Mouse (Mus musculus) heart, embryonic 13.5 days (tissue): Measurements from ENCODE around the gene Dedd2. TPM values are rescaled to one million over a fixed set of nuclear protein-coding genes. Genes with fewer than 3 reads are reported as not detected.
A peak's percentile ranks its signal among the peaks of the same experiment; 100 is the strongest.

Experiments used
- ATAC-seq: fragments of 200-750 bp; cut with Nextera tagmentation; 2 replicates; pipeline ENCODE4 v1.8.0; 2017; ENCODE audit warnings: moderate TSS enrichment; ENCODE audit not compliant: insufficient number of reproducible peaks, low FRiP score, low TSS enrichment; ENCODE audit errors: extremely low read depth
- H3K27ac ChIP-seq: fragments of 300-500 bp; sonication (generic); replicated peaks from 2 replicates; pipeline ENCODE4 v1.5.1; 2015; ENCODE audit warnings: moderate library complexity, mild to moderate bottlenecking, inconsistent platforms
- H3K27me3 ChIP-seq: fragments of 300-500 bp; sonication (generic); replicated peaks from 2 replicates; pipeline ENCODE4 v1.6.1; 2015; ENCODE audit warnings: mild to moderate bottlenecking, inconsistent platforms
- H3K36me3 ChIP-seq: fragments of 300-500 bp; sonication (generic); 2 replicates; pipeline ENCODE4 v1.6.1; 2015; ENCODE audit warnings: mild to moderate bottlenecking, inconsistent platforms
- H3K4me1 ChIP-seq: fragments of 300-500 bp; sonication (generic); 2 replicates; pipeline ENCODE4 v1.6.1; 2015; ENCODE audit warnings: inconsistent platforms
- H3K4me2 ChIP-seq: fragments of 300-500 bp; sonication (generic); 2 replicates; pipeline ENCODE4 v1.6.1; 2015; ENCODE audit warnings: inconsistent platforms, mild to moderate bottlenecking, moderate library complexity
- H3K4me3 ChIP-seq: fragments of 300-500 bp; sonication (generic); 2 replicates; pipeline ENCODE4 v1.5.1; 2015; ENCODE audit warnings: moderate library complexity, mild to moderate bottlenecking, inconsistent platforms
- H3K9ac ChIP-seq: fragments of 300-500 bp; sonication (generic); 2 replicates; pipeline ENCODE4 v1.6.1; 2015; ENCODE audit warnings: inconsistent platforms, mild to moderate bottlenecking, moderate library complexity
- H3K9me3 ChIP-seq: fragments of 300-500 bp; sonication (generic); 2 replicates; pipeline ENCODE4 v1.6.1; 2016; ENCODE audit warnings: inconsistent platforms
- WGBS: fragments of 180-500 bp; shearing (Covaris S2); methylation state at CpG from one replicate; pipeline ENCODE4 v1.1.7; 2015; ENCODE audit warnings: mixed read lengths; 5-methylcytosine and 5-hydroxymethylcytosine counted together
- polyA plus RNA-seq: library from polyadenylated mRNA; unstranded; fragments of >200 nt; fragmentation: Nextera tagmentation; extraction: Ambion mirVana; gene quantifications from 2 replicates; pipeline ENCODE4 v1.2.1, GENCODE M21; 2015

Gene Dedd2
- polyA plus RNA-seq, 1 experiment from 2014 or later, result 5.3 TPM

GRCm38 (mm10) chr7:25230690-25231285 is 10.4 kb upstream of the Dedd2 start:
- Histone ChIP-seq H3K4me2 (no peak overlapping the region), H3K36me3 (peaks cover 97% of the 10 kb centered on the region), H3K4me1 (peaks cover 11% of the 10 kb centered on the region), H3K27ac (no peak overlapping the region), H3K9ac (no peak overlapping the region), H3K4me3 (no peak overlapping the region), H3K27me3 (no peaks in the 10 kb centered on the region), H3K9me3 (no peaks in the 10 kb centered on the region)
- ATAC-seq, result no peak
- 81% methylated on average over 9 of the region's 9 CpGs for WGBS

GRCm38 (mm10) chr7:25227523-25228300 is 7.3 kb upstream of the Dedd2 start:
- Histone ChIP-seq H3K4me1 (peaks cover under 1% of the 10 kb centered on the region), H3K27ac (no peak overlapping the region), H3K4me2 (no peak overlapping the region), H3K36me3 (peaks cover 96% of the 10 kb centered on the region), H3K27me3 (no peaks in the 10 kb centered on the region), H3K9ac (no peak overlapping the region), H3K9me3 (no peaks in the 10 kb centered on the region), H3K4me3 (no peak overlapping the region)
- no peak for ATAC-seq
- WGBS, result 100% methylated on average over 1 of the region's 1 CpGs

GRCm38 (mm10) chr7:25222275-25222967 is 2.0 kb upstream of the Dedd2 start:
- H3K9me3 ChIP-seq, result no peaks in the 10 kb centered on the region
- H3K27me3 ChIP-seq, result no peaks in the 10 kb centered on the region
- no peak for ATAC-seq
- H3K9ac ChIP-seq, result peak overlapping the region; percentile 85
- 0 out of 2 replicates have a peak overlapping the region, but pooled peaks have one; percentile 88 for H3K27ac ChIP-seq
- WGBS, result 79% methylated on average over 10 of the region's 10 CpGs
- peaks cover 43% of the 10 kb centered on the region for H3K36me3 ChIP-seq
- H3K4me2 ChIP-seq, result peak overlapping the region; percentile 81
- H3K4me3 ChIP-seq, result peak overlapping the region; percentile 83
- H3K4me1 ChIP-seq, result peaks cover 27% of the 10 kb centered on the region

GRCm38 (mm10) chr7:25221102-25221883 is 878 bp upstream of the Dedd2 start, which contains the start of gene Zfp526:
TSS of gene Zfp526 (plus strand) at chr7:25221425.
- H3K9ac ChIP-seq, result peak within 1 kb of the TSS; percentile 85
- H3K27me3 ChIP-seq, result no peaks in the 10 kb centered on the region
- H3K4me3 ChIP-seq, result peak within 1 kb of the TSS; percentile 83
- H3K4me2 ChIP-seq, result peak within 1 kb of the TSS; percentile 81
- peaks cover 32% of the 10 kb centered on the region for H3K36me3 ChIP-seq
- H3K27ac ChIP-seq, result peak within 1 kb of the TSS; percentile 88
- ATAC-seq, result peak; percentile 87
- WGBS, result under 1% methylated on average over 45 of the region's 45 CpGs
- H3K4me1 ChIP-seq, result peaks cover 27% of the 10 kb centered on the region
- no peaks in the 10 kb centered on the region for H3K9me3 ChIP-seq

- peak overlapping the region; percentile 81 for H3K4me2 ChIP-seq
- H3K9me3 ChIP-seq, result no peaks in the 10 kb centered on the region
- 2% methylated on average over 31 of the region's 31 CpGs for WGBS
Observed at GRCm38 (mm10) chr7:25219756-25220456, 509 bp downstream of the Dedd2 start.

GRCm38 (mm10) chr7:25219416-25219750 is 1.0 kb downstream of the Dedd2 start:
- peaks cover 27% of the 10 kb centered on the region for H3K4me1 ChIP-seq
- H3K36me3 ChIP-seq, result peaks cover 23% of the 10 kb centered on the region
- no peak for ATAC-seq
- H3K9me3 ChIP-seq, result no peaks in the 10 kb centered on the region
- H3K9ac ChIP-seq, result peak overlapping the region; percentile 91
- 0% methylated on average over 16 of the region's 16 CpGs for WGBS
- peak overlapping the region; percentile 88 for H3K27ac ChIP-seq
- no peaks in the 10 kb centered on the region for H3K27me3 ChIP-seq
- peak overlapping the region; percentile 81 for H3K4me2 ChIP-seq
- peak overlapping the region; percentile 83 for H3K4me3 ChIP-seq

More at GRCm38 (mm10) chr7:25219756-25220456, 509 bp downstream of the Dedd2 start:
- Histone ChIP-seq H3K27ac (peak overlapping the region; percentile 88), H3K36me3 (peaks cover 26% of the 10 kb centered on the region), H3K9ac (peak overlapping the region; percentile 91), H3K4me3 (peak overlapping the region; percentile 83), H3K4me1 (peaks cover 27% of the 10 kb centered on the region), H3K27me3 (no peaks in the 10 kb centered on the region)
- peak; percentile 71 for ATAC-seq

GRCm38 (mm10) chr7:25218705-25219415 is 1.6 kb downstream of the Dedd2 start:
- Histone ChIP-seq H3K4me2 (peak overlapping the region; percentile 81), H3K9me3 (no peaks in the 10 kb centered on the region), H3K4me3 (peak overlapping the region; percentile 83), H3K36me3 (peaks cover 23% of the 10 kb centered on the region), H3K27me3 (no peaks in the 10 kb centered on the region), H3K27ac (peak overlapping the region; percentile 88), H3K4me1 (peaks cover 27% of the 10 kb centered on the region), H3K9ac (peak overlapping the region; percentile 91)
- WGBS, result under 1% methylated on average over 53 of the region's 53 CpGs
- 0 out of 2 replicates have a peak, but pooled peaks have one; percentile 15 for ATAC-seq

GRCm38 (mm10) chr7:25217653-25218395 is 2.6 kb downstream of the Dedd2 start:
- H3K27me3 ChIP-seq, result no peaks in the 10 kb centered on the region
- no peak for ATAC-seq
- H3K9ac ChIP-seq, result peak overlapping the region; percentile 91; the same call in 1 of the 2 replicates
- peak overlapping the region; percentile 83 for H3K4me3 ChIP-seq
- 65% methylated on average over 12 of the region's 12 CpGs for WGBS
- H3K4me1 ChIP-seq, result peaks cover 27% of the 10 kb centered on the region
- H3K36me3 ChIP-seq, result peaks cover 20% of the 10 kb centered on the region
- no peak overlapping the region for H3K27ac ChIP-seq
- H3K9me3 ChIP-seq, result no peaks in the 10 kb centered on the region
- H3K4me2 ChIP-seq, result peak overlapping the region; percentile 81

GRCm38 (mm10) chr7:25214172-25214571 is 6.2 kb downstream of the Dedd2 start:
- ATAC-seq, result no peak
- Histone ChIP-seq H3K4me3 (no peak overlapping the region), H3K9ac (no peak overlapping the region), H3K27ac (no peak overlapping the region), H3K27me3 (no peaks in the 10 kb centered on the region), H3K9me3 (no peaks in the 10 kb centered on the region), H3K4me2 (no peak overlapping the region), H3K4me1 (peaks cover 7% of the 10 kb centered on the region), H3K36me3 (peaks cover 48% of the 10 kb centered on the region)
- WGBS, result 73% methylated on average over 2 of the region's 2 CpGs
